Mouse (Mus musculus) brain, embryonic 14.5 days (tissue): Measurements from ENCODE around the gene Stard3. TPM values are rescaled to one million over a fixed set of nuclear protein-coding genes. Genes with fewer than 3 reads are reported as not detected.

ENCODE experiments used
- DNase-seq: peaks from one replicate; pipeline ENCODE4 v3.0.0-alpha.2; 2011; ENCODE audit warnings: low read depth
- CTCF ChIP-seq: fragments of 200-500 bp; IDR thresholded peaks from 2 replicates; pipeline ENCODE4 v1.5.1; 2012; ENCODE audit warnings: inconsistent platforms, mild to moderate bottlenecking, moderate library complexity, borderline replicate concordance; ENCODE audit not compliant: insufficient read depth, insufficient read length; ENCODE audit errors: extremely low read depth
- POLR2A ChIP-seq: fragments of 200-500 bp; IDR thresholded peaks from 2 replicates; pipeline ENCODE4 v1.6.1; 2012; ENCODE audit warnings: mild to moderate bottlenecking, inconsistent platforms, borderline replicate concordance; ENCODE audit not compliant: poor library complexity, insufficient read depth, insufficient read length, severe bottlenecking; ENCODE audit errors: extremely low read depth
- polyA plus RNA-seq: library from polyadenylated mRNA; depleted of rRNA; stranded (reverse); fragments of >200 nt; gene quantifications from 2 replicates; pipeline ENCODE4 v1.2.3, GENCODE M21; 2012

Stard3 gene
- polyA plus RNA-seq, 1 experiment = 66.1 TPM

DNA sequence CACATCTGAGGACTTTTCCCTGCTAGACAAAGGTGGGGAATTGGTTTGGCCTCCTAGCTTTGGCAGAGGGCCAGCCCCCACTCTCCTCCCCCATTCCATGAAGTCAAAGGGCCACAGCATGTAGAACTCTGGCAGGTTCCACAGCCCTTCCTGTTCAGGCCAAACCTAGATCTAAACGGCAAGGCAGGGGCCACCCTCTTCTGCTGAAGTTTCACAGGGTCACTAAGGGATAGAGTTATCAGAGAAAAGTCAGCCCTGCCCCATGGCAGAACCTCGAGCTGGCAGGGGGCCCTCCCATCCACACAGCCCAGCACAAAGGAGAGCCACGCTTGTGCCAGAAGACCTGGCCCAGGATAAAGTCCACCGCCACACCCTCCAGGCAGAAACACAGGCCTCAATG lies 36.9 kb downstream of the Stard3 start:
- TF ChIP-seq CTCF (no peak), POLR2A (no peak)
- no peak for DNase-seq

DNA sequence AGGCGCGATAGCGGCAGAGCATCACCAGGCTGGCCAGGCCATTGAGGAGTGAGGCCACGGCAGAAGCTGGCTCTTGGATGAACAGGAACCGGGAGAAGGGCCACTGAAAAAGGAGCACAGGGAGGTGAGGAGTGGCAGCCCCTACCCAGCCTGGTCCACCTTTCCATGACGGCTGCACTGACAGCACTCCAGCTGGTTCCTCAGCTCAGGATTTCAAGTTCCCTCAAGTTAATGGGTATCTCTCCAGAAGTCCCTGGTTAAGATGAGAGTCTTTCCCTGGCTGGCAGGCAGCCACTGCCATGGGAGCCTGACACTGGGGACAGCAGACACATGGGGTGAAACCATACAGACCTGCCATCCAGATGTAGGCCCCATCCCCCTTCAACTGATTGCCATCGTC lies 39.8 kb downstream of the Stard3 start:
- DNase-seq = no peak
- TF ChIP-seq POLR2A = no peak
- TF ChIP-seq CTCF = no peak

DNA sequence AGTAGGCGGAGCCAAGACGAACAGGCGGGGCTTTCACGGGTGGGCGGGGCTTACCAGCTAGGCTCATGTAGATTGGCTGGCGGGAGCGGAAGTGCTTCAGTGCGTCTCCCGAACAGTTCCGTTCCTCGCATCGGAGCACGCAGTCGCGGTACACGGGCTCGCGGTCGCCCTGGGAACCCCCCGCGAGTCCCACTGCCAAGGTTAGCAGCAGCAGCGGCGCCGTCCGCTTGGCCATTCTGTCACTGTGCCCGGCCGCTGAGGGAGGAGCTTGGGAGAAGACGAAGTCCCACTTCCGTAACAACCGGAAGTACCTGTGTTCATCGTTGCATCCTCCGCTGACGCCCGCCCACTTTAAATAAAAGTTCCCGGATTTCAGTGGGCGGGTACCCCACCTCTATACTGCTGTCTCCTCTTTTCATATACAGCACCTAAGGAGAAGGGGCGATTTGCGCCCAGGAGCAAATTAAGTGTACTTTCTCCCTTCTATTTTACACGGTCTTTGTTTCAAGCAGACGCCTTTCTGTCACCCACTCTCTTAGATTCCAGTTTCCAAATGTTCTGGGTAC lies 42.1 kb downstream of the Stard3 start, which contains the start of gene Pgap3:
Pgap3 (minus strand) TSS at position 330 of the 566 bp plus-strand sequence.
- DNase-seq = peak; percentile 97
- TF ChIP-seq POLR2A (peak; percentile 48; the same call in 1 of the 2 replicates), CTCF (no peak)

DNA sequence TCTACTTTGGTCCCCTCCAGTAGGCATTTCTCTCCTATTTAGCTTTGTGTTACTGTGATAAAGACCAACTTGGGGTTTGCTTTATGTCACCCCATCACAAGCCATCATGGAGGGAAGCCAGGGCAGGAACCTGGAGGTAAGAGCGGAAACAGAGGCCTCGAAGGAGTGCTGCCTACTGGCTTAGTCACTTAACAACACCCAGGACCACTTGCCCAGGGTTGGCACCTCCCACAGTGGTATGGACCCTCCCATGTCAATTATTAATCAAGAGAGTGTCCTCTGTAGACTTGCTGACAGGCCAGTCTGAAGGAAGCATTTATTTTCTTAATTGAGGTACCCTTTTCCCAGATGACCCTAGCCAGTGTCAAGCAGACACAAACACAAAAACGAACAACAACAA lies 42.6 kb downstream of the Stard3 start:
- TF ChIP-seq CTCF (no peak), POLR2A (no peak)
- DNase-seq = no peak

DNA sequence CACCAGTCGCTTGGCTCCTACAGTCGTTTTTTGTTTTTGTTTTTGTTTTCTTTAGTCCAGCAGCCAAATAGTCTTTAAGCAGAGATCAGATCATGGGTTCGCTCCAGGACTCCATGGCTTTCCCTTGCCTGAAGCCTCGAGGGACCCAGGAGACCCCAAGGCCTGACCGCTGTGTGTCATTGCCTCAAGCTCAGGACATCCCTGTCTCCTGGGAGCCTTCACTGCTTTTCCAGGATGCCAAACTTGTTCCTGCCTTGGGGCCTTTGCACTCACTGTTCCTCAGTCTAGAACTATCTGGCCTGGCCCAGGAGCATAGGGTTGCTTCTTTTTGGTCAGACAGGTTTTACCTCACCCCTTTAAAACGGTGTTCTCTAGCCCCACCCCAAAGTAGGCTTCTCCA lies 48.5 kb downstream of the Stard3 start:
- no peak for DNase-seq
- TF ChIP-seq CTCF = no peak
- no peak for TF ChIP-seq POLR2A

DNA sequence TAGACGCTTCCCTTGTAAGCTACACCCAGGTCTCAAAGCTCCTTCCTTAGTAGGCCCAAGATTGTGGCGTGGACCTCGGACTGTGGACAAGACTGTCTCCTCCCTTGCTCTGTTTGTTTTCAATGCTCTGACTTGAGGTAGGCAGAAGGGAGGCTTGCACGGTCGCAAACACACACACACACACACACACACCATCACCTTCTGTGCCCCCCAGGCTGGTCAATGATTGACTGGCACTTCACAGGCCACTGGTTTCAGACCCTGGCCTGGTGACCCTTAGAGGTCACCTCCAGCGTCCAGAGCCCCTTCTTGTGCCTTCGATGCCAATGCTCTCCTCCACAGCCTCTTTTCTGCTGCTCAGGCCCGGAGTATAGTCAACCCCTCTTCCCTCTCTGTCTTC lies 50.7 kb downstream of the Stard3 start:
- TF ChIP-seq POLR2A (no peak), CTCF (no peak)
- DNase-seq = no peak

DNA sequence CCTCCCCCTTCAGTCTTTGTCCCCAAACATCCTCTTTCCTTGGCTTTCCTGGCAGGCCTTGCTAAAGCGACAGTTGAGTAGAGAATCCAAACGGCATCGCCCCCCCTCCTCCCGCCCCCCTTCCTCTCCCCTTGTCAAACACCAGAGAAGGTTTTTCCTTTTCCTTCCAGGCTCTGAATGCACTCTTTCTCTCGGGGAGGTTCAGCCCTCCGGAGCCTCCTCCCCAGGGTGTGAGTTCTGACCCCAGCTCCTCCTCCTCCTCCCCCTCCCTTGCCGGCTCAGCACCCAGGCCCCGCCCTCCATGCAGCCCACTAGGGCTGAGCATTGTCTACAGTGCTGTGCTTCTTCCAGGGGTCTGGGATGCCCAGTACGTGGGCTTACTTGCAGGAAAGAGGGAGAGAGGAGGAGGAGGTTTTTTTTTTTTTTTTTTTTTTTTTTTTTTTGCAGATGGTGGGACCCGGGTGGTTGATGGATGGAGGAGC lies 51.2 kb downstream of the Stard3 start:
- DNase-seq = peak; percentile 73
- TF ChIP-seq CTCF (no peak), POLR2A (no peak)

DNA sequence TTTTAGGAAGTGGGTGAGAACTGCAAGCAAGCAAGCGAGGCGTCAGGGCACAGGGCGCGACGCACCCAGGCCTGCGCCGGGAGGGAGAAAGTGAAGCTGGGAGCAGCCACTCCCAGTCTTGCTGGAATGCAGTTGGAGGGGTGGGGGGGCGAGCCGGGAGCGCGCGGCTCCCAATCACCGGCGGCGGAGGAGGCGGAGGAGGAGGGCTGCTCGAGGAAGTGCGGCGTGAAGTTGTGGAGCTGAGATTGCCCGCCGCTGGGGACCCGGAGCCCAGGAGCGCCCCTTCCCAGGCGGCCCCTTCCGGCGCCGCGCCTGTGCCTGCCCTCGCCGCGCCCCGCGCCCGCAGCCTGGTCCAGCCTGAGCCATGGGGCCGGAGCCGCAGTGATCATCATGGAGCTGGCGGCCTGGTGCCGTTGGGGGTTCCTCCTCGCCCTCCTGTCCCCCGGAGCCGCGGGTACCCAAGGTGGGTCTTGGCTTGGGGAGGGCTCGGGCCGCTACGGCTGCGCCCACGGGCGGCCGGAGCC lies 54.2 kb downstream of the Stard3 start, which contains the start of gene Erbb2:
Erbb2 (plus strand) TSS at position 198 of the 524 bp plus-strand sequence.
- DNase-seq = peak; percentile 88
- TF ChIP-seq CTCF (no peak), POLR2A (peak; percentile 52; the same call in 1 of the 2 replicates)

DNA sequence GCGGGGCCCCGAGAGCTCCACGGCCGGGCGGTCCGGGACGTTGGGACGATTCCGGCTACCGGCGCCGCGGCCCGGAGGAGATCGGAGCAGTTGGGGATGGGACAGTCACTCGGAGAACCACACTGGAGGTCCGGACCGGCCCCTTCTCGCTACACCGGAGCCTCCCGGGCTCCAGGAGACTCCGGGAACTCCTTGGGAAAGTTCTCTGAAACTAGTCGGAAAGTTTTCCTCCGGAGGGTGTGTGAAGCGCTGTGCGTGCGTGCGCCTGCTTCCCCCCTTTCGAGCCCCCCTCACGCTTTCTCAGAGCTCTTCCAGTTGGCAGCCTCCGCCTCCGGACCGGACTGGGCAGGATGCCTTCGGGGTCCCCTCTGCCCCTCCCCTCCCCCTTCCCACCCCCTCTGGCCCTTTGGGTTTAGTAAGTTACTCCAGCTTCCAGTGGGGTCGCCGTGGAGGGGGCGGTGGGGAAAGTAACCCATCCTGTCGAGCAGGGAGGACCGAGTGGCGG lies 54.7 kb downstream of the Stard3 start:
- DNase-seq = peak; percentile 70
- no peak for TF ChIP-seq POLR2A
- no peak for TF ChIP-seq CTCF

DNA sequence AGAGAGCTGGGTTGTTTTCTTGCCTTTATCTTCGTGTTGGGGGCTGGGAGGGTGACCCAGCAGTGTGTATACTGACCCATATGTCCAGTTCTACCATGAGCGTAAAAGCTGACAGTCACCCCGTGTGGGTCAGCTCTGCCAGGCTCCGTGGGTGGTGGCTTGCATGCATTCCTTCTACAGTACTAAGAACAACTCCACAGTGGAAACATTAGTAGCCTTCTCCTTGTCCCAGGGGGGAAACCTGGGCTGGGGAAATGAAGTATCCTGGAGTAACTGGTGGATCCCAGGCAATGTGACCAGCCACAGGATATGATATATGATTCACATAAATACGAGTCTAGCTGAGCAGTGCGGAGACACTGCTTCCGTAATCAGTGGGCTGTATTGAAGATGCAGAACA lies 55.6 kb downstream of the Stard3 start:
- no peak for TF ChIP-seq CTCF
- TF ChIP-seq POLR2A = no peak
- DNase-seq = no peak

DNA sequence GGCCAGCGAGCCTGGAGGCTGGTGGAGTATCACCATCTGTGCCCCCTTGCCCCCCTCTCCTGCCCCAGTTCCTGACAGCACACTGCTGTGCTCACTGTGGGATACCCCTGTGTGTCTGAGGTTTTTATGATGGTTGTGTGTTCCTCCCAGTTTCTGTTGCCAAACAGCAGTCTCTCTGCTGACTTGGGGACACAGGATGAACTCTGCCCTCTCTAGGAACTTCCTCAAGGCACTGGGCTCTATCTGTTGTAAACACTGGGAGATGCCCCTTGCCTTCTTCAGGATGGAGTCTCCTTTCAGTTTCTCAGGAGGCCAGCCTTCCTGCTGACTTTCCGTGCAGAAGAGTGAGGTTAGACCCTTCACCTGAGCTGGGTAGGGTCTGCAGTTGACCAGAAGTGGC lies 56.0 kb downstream of the Stard3 start:
- no peak for DNase-seq
- TF ChIP-seq POLR2A (no peak), CTCF (no peak)

DNA sequence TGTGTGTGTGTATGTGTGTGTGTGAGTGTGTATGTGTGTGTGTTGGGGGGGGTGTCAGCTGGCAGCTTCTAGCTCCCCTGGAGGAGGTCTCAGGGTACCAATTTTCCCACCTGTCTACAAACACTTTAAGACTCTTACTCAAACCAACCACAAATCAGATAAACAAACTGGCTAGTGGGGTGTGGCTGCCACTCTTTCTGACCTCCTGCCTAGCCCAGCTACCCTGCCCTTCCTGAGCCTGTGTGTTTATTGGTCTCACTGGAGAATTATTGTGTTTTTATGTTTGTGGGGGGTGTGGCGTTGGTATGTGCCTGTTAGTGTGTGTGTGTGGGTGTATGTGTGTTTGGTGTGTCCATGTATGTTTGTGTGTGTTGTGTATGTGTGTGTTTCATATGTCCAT lies 58.9 kb downstream of the Stard3 start:
- DNase-seq = no peak
- TF ChIP-seq POLR2A (no peak), CTCF (no peak)
